Mouse (Mus musculus) left cerebral cortex, postnatal 25 days (tissue): ENCODE data around the gene Insig1. TPM values are rescaled to one million over a fixed set of nuclear protein-coding genes. Genes with fewer than 3 reads are reported as not detected.
A peak's percentile ranks its signal among the peaks of the same experiment; 100 is the strongest.

Experiments used
- DNase-seq, 2 experiments: peaks; one replicate each; pipeline ENCODE4 v3.0.0; 2022; ENCODE audit warnings: low spot score in 2 of 2, mixed read lengths in 1 of 2
- intact Hi-C: fragments of 180-260 bp; cut with DNase I; formaldehyde crosslinking; loops from one replicate; pipeline ENCODE4 v1.15.1; 2025
- total RNA-seq, 2 experiments: library from RNA; stranded (reverse); gene quantifications; 2 replicates each; pipeline ENCODE4 v1.2.3; 2021

The Insig1 gene
- total RNA-seq, 2 experiments from 2014 or later, result 68.1 to 74.9 TPM

GRCm38 (mm10) chr5:28060506-28060905 lies 10.7 kb upstream of the Insig1 start:
- DNase-seq, result no peak
- intact Hi-C loops, result no loop called here

GRCm38 (mm10) chr5:28061011-28061410 lies 10.2 kb upstream of the Insig1 start:
- intact Hi-C loops, result no loop called here
- peak in 1 of 2 experiments; percentile 21 for DNase-seq

GRCm38 (mm10) chr5:28063989-28064624 lies 7.1 kb upstream of the Insig1 start:
- intact Hi-C loops, result no loop called here
- DNase-seq, result no peak

GRCm38 (mm10) chr5:28065275-28065674 lies 5.9 kb upstream of the Insig1 start:
- no peak for DNase-seq
- intact Hi-C loops, result no loop called here

- no peak for DNase-seq
- intact Hi-C loops, result no loop called here
Observed at GRCm38 (mm10) chr5:28066311-28066710, 4.9 kb upstream of the Insig1 start.

- peak; percentile 11 to 18 for DNase-seq
- intact Hi-C loops, result loop anchor here (2.0 to 10.0 kb wide), 4 partner anchors 198 to 315 kb away; partner anchors contain the start of genes Htr5a and Paxip1
Observed at GRCm38 (mm10) chr5:28070149-28070827, 875 bp upstream of the Insig1 start.

GRCm38 (mm10) chr5:28071456-28072223 lies 477 bp downstream of the Insig1 start:
- DNase-seq, result peak; percentile 90 to 96
- intact Hi-C loops, result loop anchor here (2.0 to 10.0 kb wide), 4 partner anchors 199 to 313 kb away; partner anchors contain the start of genes Htr5a and Paxip1

GRCm38 (mm10) chr5:28079431-28079830 lies 8.3 kb downstream of the Insig1 start:
- peak in 1 of 2 experiments; percentile 62 for DNase-seq
- intact Hi-C loops, result loop anchor here (10.0 kb wide), 1 partner anchor 305 kb away; no protein-coding TSS in a partner anchor

GRCm38 (mm10) chr5:28081127-28081526 lies 10.0 kb downstream of the Insig1 start:
- DNase-seq, result no peak
- intact Hi-C loops, result no loop called here

- DNase-seq, result no peak
- intact Hi-C loops, result no loop called here
Observed at GRCm38 (mm10) chr5:28081822-28082221, 10.7 kb downstream of the Insig1 start.

GRCm38 (mm10) chr5:28082312-28082711 lies 11.1 kb downstream of the Insig1 start:
- intact Hi-C loops, result no loop called here
- DNase-seq, result no peak

GRCm38 (mm10) chr5:28082796-28083195 lies 11.6 kb downstream of the Insig1 start:
- intact Hi-C loops, result no loop called here
- no peak for DNase-seq

GRCm38 (mm10) chr5:28084743-28085142 lies 13.6 kb downstream of the Insig1 start:
- DNase-seq, result no peak
- intact Hi-C loops, result no loop called here

GRCm38 (mm10) chr5:28090547-28090946 lies 19.4 kb downstream of the Insig1 start:
- intact Hi-C loops, result loop anchor here (10.0 kb wide), 1 partner anchor 416 kb away; no protein-coding TSS in a partner anchor

GRCm38 (mm10) chr5:28092327-28092726 lies 21.2 kb downstream of the Insig1 start:
- intact Hi-C loops, result loop anchor here (10.0 kb wide), 1 partner anchor 418 kb away; no protein-coding TSS in a partner anchor
- DNase-seq, result no peak

More at GRCm38 (mm10) chr5:28090547-28090946, 19.4 kb downstream of the Insig1 start:
- no peak for DNase-seq

- peak; percentile 65 to 71 for DNase-seq
- intact Hi-C loops, result loop anchor here (1.0 to 10.0 kb wide), 4 partner anchors 99 to 419 kb away; no protein-coding TSS in a partner anchor
Observed at GRCm38 (mm10) chr5:28093874-28094273, 22.7 kb downstream of the Insig1 start.

GRCm38 (mm10) chr5:28094393-28094792 lies 23.2 kb downstream of the Insig1 start:
- DNase-seq, result no peak
- intact Hi-C loops, result loop anchor here (1.0 to 10.0 kb wide), 4 partner anchors 99 to 420 kb away; no protein-coding TSS in a partner anchor

- intact Hi-C loops, result loop anchor here (1.0 to 10.0 kb wide), 4 partner anchors 100 to 420 kb away; no protein-coding TSS in a partner anchor
- no peak for DNase-seq
Observed at GRCm38 (mm10) chr5:28094846-28095245, 23.7 kb downstream of the Insig1 start.

- no peak for DNase-seq
- intact Hi-C loops, result loop anchor here (2.0 to 10.0 kb wide), 3 partner anchors 241 to 421 kb away; no protein-coding TSS in a partner anchor
Observed at GRCm38 (mm10) chr5:28095671-28096070, 24.5 kb downstream of the Insig1 start.

GRCm38 (mm10) chr5:28106966-28107365 lies 35.8 kb downstream of the Insig1 start:
- no peak for DNase-seq
- intact Hi-C loops, result no loop called here
